Mouse (Mus musculus) liver, embryonic 14.5 days (tissue): ENCODE data around the gene Pdcd1lg2.

Experiments used
- CTCF ChIP-seq: IDR thresholded peaks from 2 replicates; pipeline ENCODE4 v1.5.1; 2016; ENCODE audit warnings: antibody characterized with exemption, low read depth, control low read depth
- EP300 ChIP-seq: IDR thresholded peaks from 2 replicates; pipeline ENCODE4 v1.6.1; 2016; ENCODE audit warnings: antibody characterized with exemption, low read depth

- peak; percentile 20; the same call in 1 of the 2 replicates for TF ChIP-seq CTCF
- TF ChIP-seq EP300: no peak
Measured at GRCm38 (mm10) chr19:29444364-29444763, 33.6 kb downstream of the Pdcd1lg2 start.
